Mouse (Mus musculus) hindlimb bud, embryonic 11.5 days (tissue): Measurements from ENCODE around the gene Cntn1.
"Not testable (repeated sequence)": the region's sequence is repeated elsewhere in the genome, so short reads cannot be mapped to it uniquely, and the experiment has no call there.

Source experiments
- DNase-seq: peaks from one replicate; pipeline ENCODE4 v3.0.0-alpha.2; 2012; ENCODE audit warnings: low read depth, low spot score; ENCODE audit errors: extremely low spot score

The Cntn1 gene

GRCm38 (mm10) chr15:92264980-92265707 is 214.2 kb downstream of the Cntn1 start:
- DNase-seq: peak; percentile 46

DNA sequence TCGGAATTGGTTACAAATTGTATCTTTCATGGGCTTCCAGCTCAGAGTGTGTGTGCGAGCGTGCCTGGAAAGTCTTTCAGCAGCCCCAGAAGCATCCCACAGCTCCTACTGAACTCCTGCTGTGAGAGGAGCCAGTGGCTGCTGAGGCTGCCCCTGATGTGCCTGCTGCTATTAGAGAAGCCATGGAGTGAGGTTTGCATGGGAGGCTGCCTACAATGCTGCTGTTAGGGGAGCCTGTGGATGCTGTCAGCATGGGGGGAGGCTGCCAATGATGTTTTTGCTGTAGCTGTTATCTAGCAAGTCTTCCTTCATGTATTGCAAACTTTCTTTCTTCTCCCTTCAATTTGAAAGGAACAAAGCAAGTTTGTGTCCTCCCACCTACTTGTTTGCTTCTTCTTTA is 217.4 kb downstream of the Cntn1 start:
- no peak for DNase-seq

GRCm38 (mm10) chr15:92268741-92269322 is 217.9 kb downstream of the Cntn1 start:
- no peak for DNase-seq

- DNase-seq: no peak
Measured at GRCm38 (mm10) chr15:92271801-92272365, 220.9 kb downstream of the Cntn1 start.

- DNase-seq: no peak
Measured at GRCm38 (mm10) chr15:92276826-92277225, 225.9 kb downstream of the Cntn1 start.

GRCm38 (mm10) chr15:92277984-92278383 is 227.0 kb downstream of the Cntn1 start:
- no peak for DNase-seq

GRCm38 (mm10) chr15:92280966-92281365 is 230.0 kb downstream of the Cntn1 start:
- DNase-seq: no peak

DNA sequence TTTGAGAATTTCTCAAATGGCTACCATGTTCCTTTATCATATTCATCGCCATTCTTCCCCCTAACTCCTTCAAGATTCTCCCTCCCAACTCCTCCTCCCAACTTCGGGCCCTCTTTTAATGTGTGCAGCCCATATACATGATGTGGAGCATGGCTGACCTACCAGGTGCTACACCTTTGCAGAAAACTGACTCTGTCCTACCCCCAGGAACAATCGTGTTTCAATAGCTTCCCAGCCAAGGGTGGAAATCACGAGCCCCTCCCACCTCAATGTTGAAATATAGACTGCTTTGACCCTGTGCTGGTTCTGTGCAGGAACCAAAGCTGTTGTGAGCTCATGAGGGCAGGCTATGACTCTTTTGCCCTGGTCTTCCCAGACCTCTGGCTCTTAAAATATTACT is 236.7 kb downstream of the Cntn1 start:
- DNase-seq: no peak

- DNase-seq: no peak
Measured at GRCm38 (mm10) chr15:92296479-92296878, 245.5 kb downstream of the Cntn1 start.

GRCm38 (mm10) chr15:92302796-92303195 is 251.8 kb downstream of the Cntn1 start:
- DNase-seq: no peak

- no peak for DNase-seq
Measured at GRCm38 (mm10) chr15:92304221-92304620, 253.3 kb downstream of the Cntn1 start.

DNA sequence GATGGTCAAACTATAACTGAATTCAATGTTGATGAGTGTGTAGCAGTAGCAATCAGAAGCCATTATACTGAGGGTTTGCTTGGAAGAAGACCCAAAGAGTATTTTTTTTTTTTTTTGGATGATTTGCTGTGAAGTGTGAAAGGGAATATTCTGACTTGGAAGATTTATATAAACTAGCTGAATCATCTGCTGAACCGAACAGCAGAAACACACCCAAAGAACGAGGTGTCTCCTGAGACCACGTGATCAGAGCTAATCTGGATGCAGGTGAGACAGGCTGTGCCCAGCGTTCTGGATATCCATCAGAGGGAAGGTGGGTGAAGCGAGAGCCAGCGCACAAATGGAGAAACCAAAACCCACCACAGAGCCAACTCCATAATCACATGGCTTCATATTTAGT is 271.0 kb downstream of the Cntn1 start:
- DNase-seq: no peak

GRCm38 (mm10) chr15:92327111-92327510 is 276.1 kb downstream of the Cntn1 start:
- DNase-seq: no peak

DNA sequence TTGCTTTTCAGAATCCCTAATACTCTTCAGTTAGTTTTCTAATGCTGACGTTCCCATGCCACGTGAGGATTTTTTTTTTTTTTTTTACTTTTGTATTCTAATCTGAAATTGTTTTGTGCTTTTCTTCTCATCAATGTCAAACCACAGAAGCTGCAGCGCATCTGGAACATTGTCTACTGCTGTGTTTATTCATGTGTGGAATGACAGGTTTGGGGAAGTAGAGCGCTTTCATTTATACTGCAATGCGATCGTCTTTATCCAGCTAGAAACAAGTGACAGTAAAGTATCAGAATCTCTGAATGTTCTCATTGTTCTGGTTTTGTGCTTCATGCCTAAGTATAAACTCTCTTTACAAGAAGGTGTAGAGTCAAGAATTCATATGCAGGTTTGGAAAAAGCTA is 289.3 kb downstream of the Cntn1 start:
- no peak for DNase-seq

DNA sequence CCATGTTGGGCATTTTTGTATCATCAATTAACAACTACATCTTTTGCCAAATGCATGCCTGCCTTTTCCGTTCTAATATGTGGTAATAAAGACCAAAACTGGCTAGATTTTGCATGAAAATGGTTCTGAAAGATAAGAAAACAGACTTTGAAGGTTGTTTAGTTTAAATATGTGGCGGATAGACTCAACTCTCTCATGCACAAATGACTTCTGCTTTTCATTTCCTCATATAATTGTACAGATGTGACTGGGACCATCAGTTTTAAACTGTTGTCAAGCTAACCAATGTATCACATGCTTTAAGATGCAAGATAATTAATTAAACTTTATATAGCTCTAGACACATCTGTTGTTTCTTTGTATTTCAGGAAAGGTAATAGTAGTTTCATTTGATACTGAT is 290.5 kb downstream of the Cntn1 start:
- no peak for DNase-seq

DNA sequence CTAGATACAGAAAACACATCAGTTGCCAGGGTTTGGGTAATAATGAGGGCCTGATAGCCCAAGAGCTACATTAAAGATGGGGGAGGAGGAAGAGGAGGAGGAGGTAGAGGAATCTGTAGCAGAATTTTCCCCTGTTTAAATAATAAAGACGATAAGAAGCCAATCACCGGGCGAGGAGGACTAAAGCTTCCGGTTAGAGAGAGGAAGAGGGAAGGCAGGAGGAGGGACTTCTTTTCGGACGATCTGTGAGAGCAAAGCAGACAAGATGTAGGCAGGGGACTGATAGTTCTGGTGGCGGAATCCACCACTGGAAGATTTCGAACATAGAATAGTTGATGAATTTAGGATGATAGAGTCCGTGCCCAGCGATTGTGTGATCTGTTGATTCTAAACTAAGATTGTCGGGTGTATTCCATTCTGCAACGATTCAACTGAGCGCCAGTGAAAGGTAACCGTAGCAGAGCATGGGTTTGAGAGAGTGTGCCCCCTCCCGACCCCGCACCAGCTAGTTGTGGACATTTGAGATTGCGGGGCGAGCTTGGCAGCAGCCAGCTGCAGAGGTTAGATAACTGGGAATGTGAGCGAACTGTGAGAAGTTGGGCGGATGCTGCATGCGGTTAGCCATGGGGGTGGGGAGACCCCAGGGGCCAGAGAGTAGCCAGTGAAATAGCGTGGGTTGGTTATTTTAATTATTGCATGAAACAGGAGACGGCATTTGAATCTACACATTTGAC is 293.3 kb downstream of the Cntn1 start:
- DNase-seq: no peak

GRCm38 (mm10) chr15:92347426-92347825 is 296.5 kb downstream of the Cntn1 start:
- DNase-seq: no peak

DNA sequence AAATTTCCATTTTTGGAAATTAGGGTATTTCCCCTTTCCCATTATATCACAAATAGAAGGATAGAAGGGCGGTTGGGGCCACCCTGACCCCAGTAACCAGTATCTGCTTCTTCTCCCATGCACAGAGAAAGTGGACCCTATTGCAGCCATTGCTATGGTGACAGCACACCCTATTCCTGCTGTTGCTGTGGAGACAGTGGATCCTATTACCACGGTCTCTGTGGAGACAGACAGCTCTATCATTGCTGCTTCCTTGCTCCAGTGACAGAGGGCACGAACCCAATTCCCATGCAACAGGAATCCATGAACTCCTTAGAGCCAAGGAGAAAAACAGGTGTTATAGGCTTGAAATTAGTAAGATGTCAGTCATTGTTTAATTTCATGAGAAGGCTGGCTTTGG is 296.9 kb downstream of the Cntn1 start:
- DNase-seq: no peak

GRCm38 (mm10) chr15:92348453-92348852 is 297.5 kb downstream of the Cntn1 start:
- not testable (repeated sequence) for DNase-seq

- DNase-seq: no peak
Measured at GRCm38 (mm10) chr15:92364153-92364552, 313.2 kb downstream of the Cntn1 start.

GRCm38 (mm10) chr15:92364592-92364991 is 313.6 kb downstream of the Cntn1 start:
- no peak for DNase-seq
